Mouse (Mus musculus): Measurements from ENCODE around the gene 1520401A03Rik.

The 1520401A03Rik gene

DNA sequence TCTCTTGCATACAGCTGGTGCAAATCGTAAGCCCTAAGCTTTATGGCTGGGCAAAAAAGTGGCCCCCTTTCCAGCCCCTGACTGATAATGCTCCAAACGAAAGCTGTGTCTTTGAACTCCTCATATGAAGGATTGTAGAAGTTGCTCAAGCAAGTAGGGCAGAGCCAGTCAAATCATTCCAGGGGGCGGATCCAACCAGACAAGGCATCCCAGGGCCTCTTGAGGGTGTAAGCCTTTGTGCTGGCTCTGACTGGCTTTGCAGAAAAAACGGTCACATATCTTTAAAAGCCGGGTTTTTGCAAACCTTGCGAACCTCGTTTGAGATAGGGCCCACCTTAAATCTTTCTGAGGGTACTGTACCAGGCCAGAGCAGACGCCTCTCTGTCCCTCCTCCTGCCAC, 21.5 kb upstream of the 1520401A03Rik start:
- DNase-seq (ENCODE audit: extremely low read depth, low read depth) = no peak

DNA sequence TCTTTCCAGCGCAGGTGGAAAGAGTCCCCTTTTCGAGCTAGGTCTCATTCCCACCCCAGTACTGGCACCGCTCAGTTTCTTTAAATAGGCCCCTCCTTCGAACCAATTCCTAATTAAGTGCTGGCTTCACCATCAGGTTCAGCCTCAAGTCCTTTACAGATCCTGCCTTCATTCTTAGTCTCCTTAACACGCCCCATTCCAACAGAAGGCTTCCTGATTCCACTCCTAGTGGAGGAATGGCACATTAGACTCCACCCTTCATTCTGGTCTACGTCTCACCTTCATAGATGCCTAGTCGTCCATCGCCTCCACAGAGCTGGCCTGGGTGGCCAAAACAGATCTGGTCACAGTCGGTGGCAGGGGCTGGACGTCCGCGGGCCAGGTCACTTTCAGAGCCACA, 20.4 kb upstream of the 1520401A03Rik start:
- DNase-seq (ENCODE audit: extremely low read depth, low read depth) = no peak

DNA sequence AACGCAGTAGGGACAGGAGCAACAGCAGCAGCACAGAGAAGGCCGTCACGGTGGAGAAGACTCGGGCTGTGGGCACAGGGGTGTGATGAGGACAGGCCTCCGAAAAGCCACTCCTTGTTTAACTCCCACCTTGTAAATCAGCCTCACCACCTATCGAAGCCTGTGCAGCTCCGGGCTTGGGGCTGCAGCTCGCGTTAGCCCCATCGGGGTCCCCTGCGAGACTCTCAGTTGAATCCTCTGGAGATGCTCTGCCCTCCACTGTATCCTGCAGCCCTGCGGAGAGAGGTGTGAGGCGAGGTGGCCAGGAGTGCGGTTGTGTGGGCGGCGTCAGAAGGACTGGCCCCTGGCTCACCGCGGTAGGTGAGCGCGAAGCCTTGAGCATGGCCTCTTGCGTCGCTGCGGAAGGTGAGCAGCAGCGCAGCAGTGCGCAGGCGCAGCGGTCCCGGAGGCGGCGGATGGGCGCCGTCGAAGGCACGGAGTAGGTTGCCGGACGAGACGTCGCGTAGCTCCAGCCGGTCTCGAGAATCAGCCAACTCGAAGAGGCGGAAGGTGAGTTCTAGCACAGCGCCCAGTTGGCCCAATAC, 19.7 kb upstream of the 1520401A03Rik start:
- no peak for DNase-seq (ENCODE audit: extremely low read depth, low read depth)

DNA sequence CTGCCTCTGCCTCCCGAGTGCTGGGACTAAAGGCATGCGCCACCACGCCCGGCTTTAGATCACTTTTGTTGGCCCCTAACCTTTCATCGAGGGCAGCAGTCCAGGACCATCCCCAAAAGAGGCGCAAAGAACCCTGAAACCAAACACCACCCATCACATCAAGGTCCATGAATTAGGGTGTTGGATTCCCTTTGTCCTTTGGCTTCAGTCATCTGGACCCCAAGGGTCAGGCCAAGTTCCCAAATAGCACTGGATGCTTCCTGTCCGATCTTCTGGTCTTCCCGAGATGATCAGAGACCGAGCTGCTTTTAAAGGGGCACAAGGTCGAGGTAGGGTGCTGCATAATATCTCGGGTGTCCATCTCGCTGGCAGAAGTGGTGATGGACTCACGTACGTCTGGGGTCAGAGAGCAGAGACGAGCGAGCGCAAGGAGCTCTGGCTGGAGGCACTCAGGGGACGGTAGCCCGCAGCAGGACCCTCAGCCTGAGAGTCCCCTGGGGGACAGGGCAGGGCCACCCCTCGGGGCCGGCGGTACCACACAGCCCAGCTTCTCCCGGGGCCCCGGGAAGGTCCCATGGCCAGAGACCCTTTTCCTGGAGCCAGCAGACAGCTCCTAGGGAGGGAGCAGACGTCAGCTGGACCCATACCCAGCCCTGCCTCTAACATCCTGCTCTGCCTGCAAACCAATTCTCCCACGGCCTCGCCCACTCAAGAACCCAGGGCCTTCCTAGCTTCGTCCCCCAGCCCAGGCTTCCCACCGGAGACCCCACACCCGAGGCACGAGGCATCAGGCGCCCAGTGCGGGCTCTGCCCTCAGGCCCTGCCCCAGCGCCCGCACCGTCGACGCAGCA, 19.0 kb upstream of the 1520401A03Rik start:
- DNase-seq (ENCODE audit: extremely low read depth, low read depth) = no peak

DNA sequence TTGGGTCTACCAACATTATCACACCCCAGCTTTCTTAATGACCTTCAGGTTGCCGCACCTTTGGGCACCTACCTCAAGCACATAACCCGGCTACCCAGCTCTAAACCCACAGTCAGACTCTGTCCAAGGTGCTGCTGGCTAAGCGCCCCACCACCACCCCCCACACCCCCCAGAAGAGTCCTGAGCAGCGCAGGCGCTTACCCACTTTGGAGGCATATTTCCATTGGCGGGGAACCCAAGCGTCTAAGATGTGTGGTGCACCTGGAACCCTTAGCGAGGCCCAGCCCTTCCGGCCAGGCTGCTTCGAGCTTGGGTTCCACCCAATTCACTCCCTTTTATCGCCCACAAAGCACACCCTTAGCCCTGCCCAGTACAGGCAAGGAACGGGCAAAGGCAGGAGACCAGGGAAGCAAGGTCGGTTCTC, 18.0 kb upstream of the 1520401A03Rik start, which contains the start of gene Paqr4:
Gene Paqr4, minus strand, starts transcription at position 270 of the 424 bp plus-strand sequence.
- peak; percentile 17 for DNase-seq (ENCODE audit: extremely low read depth, low read depth)

DNA sequence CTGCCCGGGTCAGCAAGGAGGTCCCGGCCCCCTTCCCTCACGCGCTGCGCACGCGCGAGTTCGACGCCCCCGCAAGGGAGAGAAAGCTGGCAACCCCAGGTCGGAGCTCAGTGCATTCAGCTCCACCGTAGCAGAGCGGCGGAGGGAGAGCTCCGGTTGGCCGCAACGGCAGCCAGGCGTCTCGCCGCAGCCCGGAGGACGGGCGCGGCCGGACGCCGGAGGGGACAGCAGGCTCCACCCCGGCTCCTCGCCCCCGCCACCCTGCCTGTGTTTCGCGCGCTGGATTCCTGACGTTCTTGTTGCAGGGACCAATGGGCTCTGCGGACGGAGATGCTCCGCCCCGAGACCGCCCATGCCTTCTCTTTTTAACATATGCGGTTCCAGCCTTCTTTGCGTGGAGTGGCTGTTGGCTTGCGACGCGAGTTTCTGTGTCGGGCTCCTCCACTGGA, 17.6 kb upstream of the 1520401A03Rik start:
- peak; percentile 67 for DNase-seq (ENCODE audit: extremely low read depth, low read depth)

DNA sequence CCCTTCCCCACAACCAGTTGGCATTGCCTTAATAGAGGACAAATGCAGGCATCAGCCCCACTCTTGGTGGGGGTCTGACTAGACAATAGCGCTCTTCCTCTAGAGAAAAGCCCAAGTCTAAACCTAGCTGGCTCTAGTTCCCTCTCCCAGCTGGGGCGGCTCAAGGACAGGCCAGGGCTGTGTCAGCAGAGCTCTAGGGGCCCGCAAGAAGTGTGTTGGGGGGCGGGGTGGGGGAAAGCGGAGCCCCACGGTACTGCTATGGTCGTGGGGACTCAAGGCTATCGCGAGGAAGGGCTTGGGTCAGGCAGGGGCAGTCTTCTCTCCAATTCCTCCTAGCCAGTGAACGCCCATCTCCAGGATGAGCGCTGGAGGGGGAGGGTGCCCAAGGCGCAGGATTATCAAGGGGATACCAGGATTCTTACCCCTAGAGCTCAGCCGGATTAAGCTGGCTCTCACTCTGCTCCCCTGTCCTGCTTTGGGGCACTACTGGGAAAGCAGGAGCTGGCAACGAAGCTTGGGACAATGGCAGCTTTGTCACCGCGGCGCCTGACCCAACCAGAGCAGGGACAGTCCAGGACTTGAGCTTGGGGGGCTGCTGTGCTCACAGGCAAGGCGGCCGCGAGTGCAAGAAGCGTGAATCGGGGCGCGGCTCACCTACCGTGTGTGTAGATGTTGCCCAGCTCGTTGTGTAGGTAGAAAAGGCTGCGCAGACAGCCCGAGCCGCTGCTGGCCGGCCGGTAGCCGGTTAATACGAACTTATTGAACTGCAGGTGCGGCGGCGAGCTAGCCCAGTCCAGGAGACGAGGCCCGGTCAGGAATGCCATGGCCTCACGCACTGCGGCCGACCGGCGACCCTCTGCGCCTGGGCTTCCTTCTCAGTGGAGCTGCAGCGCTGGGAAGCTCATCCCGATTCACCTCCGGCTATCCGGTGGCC, 16.9 kb upstream of the 1520401A03Rik start:
- no peak for DNase-seq (ENCODE audit: extremely low read depth, low read depth)

DNA sequence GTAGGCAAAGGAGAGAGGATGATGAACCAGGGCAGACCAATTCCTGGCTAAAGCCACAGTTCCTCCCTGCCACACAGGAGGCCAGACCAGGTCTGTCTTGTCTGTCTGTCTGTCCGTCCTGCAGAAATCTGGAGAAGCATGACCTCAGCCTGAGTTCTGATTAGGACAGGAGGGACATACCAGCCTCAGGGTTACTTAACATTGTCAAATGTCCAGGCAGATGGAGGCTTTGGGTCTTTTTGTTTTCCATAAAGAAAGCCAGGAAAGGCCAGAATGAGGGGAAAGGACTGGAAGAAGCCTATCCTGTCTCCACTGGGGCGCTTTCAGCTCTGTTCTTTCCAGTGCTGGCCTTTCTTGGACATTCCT, 16.2 kb upstream of the 1520401A03Rik start:
- DNase-seq (ENCODE audit: extremely low read depth, low read depth) = no peak

DNA sequence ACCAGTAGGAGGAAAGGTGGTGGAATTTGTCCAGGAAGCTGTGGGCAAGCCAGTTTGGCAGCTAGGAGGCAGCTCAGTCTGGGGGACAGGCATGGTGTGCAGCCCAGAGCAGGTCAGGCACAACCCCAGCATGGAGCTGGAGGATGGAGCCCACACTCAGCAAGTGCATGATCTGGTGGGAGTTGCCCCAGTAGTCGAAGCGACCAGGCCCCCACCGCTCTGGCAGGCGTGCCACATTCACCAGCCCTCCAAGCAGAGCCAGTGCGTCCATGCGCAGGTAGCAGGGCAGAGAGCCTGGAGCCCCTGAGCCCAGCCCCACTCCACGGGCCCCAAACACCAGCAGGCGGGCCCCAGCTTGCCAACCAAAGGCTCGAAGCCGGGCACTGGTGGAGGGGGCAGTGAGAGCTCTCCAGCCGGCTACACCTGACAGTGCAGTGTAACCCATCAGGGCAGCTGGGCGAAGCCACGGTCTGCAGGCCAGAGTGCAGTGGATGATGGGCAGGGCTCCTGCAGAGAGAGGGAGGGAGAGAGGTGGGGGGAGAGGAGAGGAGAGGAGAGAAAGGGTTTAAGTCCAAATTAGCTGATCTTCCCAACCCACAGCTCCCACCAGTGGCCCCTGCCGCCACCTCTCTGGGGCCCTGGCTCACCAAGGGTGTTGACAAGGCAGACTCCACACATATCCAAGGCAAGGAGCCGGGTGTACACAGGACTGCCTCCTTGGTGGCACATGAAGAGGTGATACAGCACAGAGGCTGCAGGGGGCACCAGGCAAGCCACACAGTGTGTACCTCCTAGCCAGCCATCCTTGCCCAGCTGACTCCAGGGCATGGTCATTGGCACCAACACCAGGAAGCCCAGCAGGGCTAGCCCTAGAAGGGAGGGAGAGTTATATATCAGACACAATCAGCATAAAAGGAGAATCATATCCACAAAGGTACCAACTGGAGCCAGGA, 15.2 kb upstream of the 1520401A03Rik start:
- no peak for DNase-seq (ENCODE audit: extremely low read depth, low read depth)

DNA sequence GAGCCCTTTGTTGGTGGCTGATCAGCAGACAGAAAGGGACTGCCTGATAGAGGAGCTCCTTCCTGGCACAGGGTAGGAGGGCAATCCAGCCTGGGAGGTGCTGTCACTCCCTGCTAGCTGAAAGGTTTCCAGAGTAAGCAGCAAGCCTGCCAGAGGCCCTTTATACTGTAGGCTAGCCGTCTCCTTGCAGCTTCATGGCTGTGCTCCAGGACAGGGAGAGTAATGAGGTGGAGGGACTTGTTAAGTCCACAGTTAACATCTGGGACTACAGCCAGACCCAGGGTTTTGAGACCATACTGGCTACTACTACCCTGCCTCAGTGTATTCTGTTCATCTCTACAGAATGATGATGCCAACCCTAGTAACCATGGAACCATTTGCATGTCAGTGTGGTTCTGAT, 11.8 kb upstream of the 1520401A03Rik start:
- DNase-seq (ENCODE audit: extremely low read depth, low read depth) = no peak

DNA sequence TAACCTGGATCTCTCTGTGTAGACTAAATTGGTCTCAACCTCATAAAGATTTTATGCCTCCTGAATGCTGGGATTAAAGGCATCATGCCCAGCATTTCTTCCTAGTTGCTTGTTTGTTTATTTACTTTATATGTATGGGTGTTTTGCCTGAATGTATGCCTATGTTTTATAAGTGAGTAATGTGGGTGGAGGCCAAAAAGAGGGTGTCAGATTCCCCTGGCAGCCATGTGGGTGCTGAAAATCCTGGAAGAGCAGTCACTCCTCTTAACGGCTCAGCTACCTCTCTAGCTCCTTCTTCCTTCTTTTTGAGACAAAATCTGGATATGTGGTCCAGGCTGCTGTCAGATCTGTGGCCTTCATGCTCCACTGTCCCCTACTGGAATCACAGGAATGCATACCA, 7.9 kb upstream of the 1520401A03Rik start:
- DNase-seq (ENCODE audit: extremely low read depth, low read depth) = no peak

DNA sequence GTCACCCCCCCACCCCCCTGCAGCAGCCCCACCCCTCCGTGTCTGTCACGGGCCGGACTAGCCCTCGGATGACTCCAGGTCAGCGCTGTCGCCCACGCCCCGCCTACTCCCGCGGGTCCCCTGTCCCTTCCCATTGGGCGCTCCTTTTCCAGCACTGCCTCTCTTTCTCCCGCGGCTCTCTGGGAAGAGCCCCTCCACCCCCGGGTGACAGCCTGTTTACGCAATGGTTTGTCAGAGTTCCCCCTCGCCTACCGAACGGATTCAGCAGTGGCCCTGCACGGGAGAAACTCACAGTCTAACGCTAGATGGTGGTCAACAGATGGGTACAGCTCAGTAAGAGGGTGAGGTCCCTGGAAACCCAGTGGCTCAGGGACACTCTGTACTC, 4.2 kb upstream of the 1520401A03Rik start:
- peak; percentile 46 for DNase-seq (ENCODE audit: extremely low read depth, low read depth)

DNA sequence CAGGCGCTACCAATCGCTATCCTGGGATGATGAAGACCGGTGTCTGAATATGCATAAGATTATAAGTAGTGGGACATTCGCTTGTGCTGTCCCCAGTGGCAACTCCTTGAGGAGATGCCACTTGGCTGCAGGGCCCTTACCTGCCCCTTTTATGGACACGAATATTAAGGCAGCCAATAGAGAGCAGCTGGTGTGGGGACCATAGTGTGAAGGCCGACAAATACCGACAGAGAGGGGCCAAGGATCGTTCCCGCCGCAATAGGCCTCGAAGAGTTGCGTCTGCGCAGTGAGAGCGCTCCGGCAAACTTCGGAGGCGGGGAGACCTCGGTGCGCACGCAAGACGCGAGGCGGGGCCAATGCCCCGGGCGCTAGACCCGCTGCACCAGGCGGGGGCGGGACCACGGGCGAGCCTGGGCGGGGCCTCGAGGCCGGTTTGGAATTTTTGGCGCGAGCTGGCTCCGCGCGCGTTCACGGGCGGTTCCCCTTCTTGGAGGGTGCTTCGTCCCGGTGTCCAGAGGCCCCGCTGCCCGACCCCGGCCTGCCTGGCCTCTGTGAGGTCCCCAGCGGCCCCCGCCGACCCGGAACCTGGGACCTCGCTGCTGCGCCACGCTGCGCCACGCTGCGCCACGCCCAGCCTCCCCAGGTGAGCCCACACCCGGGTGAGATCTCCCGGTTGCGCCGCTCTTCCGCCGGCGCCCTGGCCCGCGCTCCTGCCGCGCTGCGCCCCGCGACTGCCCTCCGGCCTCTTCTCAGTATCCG, 3.6 kb upstream of the 1520401A03Rik start, which contains the start of gene Pkmyt1:
Gene Pkmyt1, plus strand, starts transcription at position 338 of the 759 bp plus-strand sequence.
- DNase-seq (ENCODE audit: extremely low read depth, low read depth) = peak; percentile 76

DNA sequence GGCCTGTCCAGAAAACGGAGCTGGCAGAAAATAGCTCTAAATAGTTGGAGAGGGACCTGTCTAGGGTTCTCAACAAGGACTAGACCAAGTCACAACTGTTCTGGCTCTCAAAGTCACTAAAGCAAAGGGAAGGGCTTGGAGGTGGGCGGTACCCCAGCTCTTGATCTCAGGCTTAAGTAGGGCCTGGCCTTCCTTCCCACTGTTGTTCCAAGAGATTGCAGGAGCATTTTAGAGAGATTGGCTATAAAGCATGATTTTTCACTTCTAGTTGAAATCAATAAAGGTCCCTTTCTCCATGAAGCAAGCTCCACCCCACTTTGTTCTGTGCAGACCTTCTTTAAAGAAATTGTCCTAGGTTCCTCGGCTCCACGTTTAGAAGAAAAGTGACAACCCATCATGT, 2.9 kb upstream of the 1520401A03Rik start:
- peak; percentile 46 for DNase-seq (ENCODE audit: extremely low read depth, low read depth)

DNA sequence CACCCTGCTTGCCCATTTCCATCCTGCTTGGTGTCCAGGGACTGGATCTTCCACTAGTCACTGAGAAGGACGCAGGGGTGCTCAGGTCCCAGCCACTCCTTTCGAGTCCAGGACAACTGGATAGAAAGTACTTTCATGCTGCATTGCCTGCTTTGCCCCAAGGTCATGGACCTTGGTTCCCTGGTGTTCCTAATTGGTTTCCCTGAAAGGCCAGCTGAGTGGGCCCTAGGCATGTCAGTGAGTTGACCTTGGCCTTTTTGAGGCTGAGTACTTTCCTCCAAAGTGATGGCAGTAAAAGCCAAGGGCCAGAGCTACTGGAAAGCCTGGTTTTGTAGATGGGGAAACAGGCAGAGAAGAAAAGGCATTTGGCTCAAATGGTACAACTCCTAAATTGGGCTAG, 697 bp downstream of the 1520401A03Rik start:
- no peak for DNase-seq (ENCODE audit: extremely low read depth, low read depth)

DNA sequence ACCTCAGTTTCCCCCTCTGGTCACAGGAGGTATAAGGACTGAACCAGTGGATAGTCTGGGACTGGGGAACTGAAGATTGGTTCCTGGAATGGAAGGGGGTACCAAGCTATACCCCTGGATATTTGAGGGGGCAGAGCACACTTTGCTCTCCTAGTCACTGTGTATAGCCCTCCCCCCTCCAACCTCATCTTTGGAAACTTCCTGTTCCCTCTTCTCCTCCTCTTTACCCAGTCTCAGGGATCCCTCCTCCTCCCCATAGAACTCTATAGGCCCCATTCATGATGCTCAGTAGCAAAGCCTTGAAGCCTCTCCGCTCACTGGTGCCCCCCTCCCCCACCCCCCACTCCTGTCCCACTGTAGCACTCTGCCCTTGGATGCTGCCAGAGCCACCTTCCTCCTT, 3.1 kb downstream of the 1520401A03Rik start:
- no peak for DNase-seq (ENCODE audit: extremely low read depth, low read depth)

DNA sequence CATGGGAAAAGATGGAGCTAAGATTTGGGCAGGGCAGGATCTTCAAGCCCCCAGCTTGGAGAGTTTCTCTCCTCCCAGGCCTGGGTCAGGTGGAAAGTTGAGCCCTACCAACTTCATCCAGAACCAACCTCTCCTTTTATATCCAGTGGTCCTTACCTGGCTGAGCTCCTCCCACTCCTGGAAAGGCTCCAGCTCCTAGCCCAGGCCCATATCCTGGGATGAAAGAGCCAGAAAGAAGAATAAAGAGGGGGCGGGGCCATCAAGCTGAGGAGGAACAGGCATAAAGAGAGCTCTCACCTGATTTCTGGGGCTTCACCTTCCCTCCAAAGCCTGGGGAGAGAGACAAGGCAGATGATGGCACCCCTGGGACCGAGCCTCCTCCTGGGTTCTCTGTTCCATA, 5.6 kb downstream of the 1520401A03Rik start:
- DNase-seq (ENCODE audit: extremely low read depth, low read depth) = no peak

DNA sequence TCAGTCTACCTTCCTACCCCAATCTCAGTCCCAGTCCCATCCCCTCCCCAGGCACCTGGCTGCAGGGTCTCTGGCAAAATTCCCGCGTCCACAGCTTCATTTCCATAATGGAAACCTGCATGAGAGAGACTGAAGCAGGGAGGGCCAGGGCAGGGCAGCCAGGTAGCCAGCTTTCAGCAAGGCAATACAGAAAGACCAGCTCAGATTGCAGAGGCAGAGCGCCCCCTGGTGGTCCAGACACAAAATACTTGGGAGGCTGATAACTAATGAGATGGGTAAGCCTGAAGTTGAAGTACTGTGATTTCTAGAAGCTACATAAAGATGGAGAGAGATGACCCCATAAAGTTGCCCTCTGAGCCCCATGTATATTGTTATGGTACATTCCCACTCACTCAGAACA, 16.4 kb downstream of the 1520401A03Rik start:
- peak; percentile 35 for DNase-seq (ENCODE audit: extremely low read depth, low read depth)

DNA sequence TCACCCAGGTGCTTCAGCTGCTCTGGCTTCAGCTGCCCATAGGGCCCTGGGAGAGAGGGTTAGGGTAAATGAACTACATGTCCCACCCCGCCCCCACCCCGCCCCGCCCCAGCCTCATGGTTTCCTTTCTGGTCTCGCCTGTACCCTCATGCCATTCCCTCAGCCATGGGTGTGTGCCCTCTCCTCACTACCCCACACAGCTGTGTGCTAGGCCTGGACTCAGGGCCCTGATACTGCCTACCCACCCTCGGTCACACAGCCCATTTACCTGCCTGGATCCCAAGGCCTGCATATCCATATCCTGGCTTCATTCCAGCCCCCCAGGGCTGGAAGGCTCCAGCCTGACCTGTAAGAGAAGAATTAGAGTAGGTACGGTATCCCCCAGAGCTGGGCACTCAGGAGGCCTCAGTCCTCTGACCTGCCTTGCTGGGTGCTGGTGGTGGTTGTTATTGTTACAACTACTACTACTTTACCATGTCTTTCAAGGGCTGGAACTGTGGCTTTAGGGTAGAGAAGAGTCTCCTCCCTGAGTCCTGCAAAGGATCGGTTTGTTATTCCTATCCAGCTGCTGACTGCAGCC, 17.0 kb downstream of the 1520401A03Rik start:
- no peak for DNase-seq (ENCODE audit: extremely low read depth, low read depth)
